Mouse (Mus musculus) lung, postnatal 0 days (tissue): ENCODE measurements around the gene Engase.

Source experiments
- CTCF ChIP-seq: IDR thresholded peaks from 2 replicates; pipeline ENCODE4 v1.5.1; 2016; ENCODE audit warnings: antibody characterized with exemption, mild to moderate bottlenecking
- EP300 ChIP-seq: IDR thresholded peaks from 2 replicates; pipeline ENCODE4 v1.6.1; 2016; ENCODE audit warnings: antibody characterized with exemption, mild to moderate bottlenecking, control low read depth

DNA sequence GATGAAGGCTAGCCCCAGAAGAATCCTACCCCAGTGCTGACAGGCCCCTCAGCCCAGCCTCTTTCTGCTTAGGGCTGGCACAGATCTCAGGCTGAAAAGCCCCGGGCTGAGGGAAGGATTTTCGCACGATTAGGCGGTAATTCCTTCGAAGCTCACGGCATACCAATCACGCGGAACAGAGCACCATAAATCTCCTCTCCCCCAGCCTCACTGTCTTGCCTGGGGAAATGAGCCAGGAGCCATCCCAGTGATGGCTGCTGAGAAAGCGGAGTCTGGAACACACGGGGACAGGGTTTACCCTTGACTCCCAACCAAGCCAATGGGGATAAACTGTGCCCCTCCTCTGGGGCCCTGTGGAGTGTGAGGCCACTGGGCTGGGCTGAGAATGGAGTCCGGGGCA, 48.4 kb downstream of the Engase start:
- TF ChIP-seq CTCF, result no peak
- TF ChIP-seq EP300, result no peak
